Mouse (Mus musculus): ENCODE results near the gene Cep85l.

Cep85l gene

DNA sequence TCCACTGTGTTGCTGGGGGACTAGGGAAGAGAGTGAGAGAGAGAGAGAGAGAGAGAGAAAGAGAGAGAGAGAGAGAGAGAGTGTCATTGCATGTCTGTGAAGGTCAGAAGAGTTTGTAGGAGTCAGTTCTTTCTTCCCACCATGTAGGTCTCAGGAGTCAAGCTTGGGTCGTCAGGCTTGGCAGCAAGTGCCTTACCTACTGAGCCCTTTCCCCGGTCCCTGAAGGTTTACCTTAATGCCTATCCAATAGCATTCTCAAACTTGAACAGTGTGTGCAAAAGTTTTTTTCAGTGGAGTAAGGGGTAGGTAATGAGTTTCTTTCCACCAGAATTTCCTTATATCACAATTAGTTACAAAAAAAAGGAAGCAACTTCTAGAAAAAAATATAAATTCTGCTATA, 40.7 kb downstream of the Cep85l start:
- DNase-seq, result no peak

- no peak for DNase-seq
Measured at GRCm38 (mm10) chr10:53337162-53337923, 42.4 kb downstream of the Cep85l start, which contains the start of gene Pln. Gene Pln, plus strand, starts transcription at chr10:53337667.

DNA sequence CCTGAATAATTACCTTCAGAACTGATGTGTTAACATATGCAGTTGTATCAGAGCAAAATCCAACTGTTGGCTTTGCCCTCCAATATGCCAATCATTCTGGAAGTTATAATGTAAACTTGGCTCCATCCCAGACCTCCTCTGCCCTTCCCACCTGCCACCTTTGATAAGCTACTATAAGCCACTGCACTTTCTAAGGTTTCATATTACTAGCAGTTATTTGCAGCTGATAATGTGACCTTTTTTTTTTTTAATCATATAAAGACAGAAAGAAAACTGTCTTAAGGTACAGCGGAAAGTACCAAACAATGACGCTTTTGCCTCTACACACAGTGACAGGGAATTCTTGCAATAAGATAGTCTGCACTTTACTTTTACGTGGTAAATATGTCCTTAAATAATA, 43.8 kb downstream of the Cep85l start:
- DNase-seq, result no peak

- DNase-seq, result no peak
Measured at GRCm38 (mm10) chr10:53335266-53335665, 44.5 kb downstream of the Cep85l start.

DNA sequence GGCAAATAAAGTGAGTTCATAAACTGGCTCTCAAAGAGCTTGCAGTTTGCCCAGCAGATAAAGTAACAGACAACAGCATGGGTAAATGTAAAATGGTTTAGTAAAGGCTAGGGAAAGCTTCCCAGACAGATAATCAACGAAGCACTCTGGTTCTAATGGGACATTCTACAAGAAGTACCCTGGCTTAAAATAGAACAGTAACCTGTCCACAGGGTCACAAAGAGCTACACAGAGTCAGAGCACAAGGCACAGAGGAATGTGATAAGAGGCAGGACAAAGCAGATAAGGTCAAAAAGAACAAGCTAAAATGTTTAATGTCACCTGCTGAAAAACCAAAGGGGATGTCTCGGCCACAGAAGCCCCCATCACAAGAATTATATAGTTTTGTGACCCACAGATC, 47.0 kb downstream of the Cep85l start:
- no peak for DNase-seq

DNA sequence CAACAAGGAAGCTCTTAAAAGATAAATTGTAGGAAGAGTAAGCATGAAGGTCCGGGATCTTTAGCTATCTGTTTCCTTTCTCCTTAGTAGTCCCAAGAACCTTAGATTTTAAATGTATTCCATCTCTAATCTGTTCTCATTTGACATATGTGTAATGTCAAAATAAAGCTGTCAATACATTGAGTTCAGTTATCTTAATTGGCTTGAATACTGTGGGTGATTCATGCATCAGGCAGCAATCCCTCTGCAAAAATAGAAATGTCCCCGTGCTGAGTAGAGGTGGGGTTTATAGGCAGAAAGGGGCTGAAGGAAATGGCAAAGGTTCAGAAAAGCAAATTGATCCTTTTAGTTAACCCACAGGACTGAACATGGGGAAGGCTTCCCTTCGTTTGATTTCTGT, 50.5 kb downstream of the Cep85l start:
- no peak for DNase-seq

DNA sequence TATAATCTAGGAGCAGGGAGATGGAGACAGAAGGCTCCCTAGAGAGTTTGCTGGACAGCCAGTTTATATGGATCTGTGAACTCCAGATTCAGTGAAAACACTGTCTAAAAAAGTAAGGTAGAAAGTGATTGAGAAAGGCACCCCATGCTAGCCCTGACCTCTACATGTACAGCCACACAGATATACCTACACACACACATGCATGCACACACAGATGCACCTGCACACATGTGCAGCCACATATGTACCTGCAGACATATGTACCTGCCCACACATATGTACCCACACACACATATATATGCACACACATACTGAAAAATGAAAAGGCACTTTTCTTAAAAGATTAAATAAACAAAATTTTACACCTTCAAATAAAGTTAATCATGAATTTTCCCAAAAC, 53.4 kb downstream of the Cep85l start:
- no peak for DNase-seq

GRCm38 (mm10) chr10:53324663-53325062, 55.1 kb downstream of the Cep85l start:
- DNase-seq, result no peak

GRCm38 (mm10) chr10:53323367-53323766, 56.4 kb downstream of the Cep85l start:
- DNase-seq, result no peak

DNA sequence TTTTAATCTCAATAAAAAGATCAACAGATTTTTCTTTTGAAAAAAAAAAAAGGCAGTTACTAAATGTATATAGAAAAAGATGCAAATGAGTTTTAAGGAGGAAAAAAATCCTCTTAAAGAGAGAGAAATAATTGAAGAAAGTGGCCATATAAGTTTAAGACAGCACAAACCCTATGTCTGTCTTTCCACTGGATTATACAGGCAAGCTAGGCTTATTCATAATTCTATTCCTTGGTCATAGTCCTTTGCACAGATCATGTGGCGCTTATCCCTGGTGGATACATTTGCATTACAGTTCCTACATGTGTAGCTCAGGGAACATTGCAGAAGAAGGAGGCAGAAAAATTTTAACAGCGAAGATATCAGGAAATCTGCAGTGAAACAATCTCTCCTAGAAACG, 73.1 kb downstream of the Cep85l start:
- DNase-seq, result no peak

GRCm38 (mm10) chr10:53305867-53306266, 73.9 kb downstream of the Cep85l start:
- no peak for DNase-seq

DNA sequence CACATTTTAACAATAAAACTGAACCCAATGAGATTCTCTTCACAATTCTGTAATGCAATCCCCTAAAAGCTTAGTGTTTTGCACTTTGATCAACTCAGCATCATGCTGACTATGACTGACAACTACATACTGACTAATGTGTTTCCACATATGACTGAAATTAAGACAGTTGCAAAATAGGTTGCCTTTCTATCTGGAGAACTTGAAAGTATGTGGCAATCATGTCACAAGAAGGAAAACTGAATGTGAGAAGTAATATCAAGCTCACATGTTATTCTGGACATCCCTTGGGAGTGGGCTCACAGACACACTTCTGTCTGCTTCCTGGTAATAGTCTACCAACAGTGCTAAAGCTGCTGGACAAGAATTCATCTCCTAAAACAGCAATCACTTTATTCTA, 94.6 kb downstream of the Cep85l start:
- no peak for DNase-seq

GRCm38 (mm10) chr10:53272228-53272627, 107.5 kb downstream of the Cep85l start:
- DNase-seq, result no peak

DNA sequence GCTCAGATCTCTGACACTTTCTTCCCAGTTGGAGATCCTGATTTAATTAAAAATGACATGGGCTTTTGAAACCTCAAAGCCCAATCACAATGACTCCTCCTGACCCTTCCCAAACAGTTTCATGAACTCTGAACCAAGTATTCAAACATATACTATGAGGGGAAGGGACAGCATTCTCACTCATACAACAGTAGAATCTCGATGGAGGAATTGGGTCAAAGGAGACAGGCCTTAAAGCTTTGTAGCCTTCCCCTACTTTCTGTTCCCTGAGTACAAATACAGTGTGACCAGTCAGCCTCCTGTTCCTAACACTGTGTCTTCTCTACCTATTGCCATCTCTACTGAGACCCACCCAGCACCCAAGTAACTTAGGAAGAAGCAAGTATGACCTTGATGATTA, 117.7 kb downstream of the Cep85l start:
- DNase-seq, result no peak

- DNase-seq, result no peak
Measured at GRCm38 (mm10) chr10:53235381-53235780, 144.4 kb downstream of the Cep85l start.

DNA sequence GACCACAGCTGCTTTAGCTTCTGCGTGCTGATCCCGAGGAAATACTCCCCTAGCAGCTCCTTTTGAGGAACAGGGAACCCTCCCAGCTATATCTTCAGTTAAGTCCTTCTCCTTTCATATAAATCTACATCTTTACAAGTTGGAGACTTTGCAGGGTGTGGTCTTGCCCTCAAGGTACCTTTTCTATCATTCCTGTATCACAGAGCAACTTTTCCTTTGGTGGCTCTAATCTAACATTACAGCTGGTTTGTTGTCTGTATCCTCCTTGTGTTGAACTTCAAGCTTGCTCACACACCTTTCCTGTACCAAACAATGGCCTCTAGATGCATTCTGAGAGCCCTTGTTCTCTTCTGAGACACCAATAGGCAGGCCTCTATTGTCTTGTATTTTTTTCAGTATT, 145.1 kb downstream of the Cep85l start:
- no peak for DNase-seq

DNA sequence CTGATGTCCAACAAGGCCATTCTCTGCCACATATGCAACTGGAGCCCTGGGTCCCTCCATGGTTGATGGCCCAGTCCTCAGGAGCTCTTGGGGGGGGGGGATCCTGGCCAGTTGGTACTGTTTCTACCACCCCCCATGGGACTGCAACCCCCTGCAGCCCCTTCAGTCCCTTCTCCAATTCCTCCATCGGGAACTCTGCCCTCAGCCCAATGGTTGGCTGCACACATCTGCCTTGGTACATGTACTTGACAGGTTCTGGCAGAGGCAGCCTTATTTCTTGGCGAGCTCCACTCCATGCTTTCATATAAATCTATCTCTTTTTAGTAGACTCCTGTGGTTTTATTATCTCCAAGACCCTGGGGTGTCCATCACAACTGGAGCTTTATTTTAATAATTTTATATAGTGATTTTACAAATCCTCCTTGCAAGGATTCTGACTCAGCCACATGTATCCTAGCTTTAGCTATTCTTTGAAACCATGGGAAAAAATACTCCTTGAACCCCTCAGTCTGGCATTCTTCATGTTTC, 145.6 kb downstream of the Cep85l start:
- no peak for DNase-seq

DNA sequence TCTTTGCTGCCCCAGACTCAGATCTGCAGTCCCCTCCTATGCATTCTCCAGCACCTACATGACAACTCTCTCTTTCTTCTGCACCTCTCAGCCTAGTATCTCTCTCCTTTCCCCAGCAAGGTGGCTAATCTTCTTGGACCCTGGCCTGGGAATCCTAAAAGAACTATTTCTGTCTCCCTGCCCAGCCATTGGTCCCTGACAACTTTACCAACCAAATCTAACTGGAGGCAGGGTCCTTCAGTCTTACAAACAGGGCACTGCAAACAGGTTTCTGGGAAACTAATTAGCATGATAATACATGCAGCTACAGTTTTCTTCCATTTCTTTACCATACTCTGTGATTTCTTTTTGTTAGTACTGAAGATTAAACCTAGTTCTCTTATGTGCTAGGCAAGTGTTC, 148.9 kb downstream of the Cep85l start:
- no peak for DNase-seq

GRCm38 (mm10) chr10:53229190-53229589, 150.6 kb downstream of the Cep85l start:
- DNase-seq, result no peak
